Mouse (Mus musculus) right cerebral cortex, postnatal 25 days (tissue): ENCODE data around the gene Ager.

Experiments
- DNase-seq: peaks from one replicate; pipeline ENCODE4 v3.0.0; 2022

Gene Ager

GRCm38 (mm10) chr17:34606186-34607039, 8.8 kb downstream of the Ager start:
- no peak for DNase-seq

DNA sequence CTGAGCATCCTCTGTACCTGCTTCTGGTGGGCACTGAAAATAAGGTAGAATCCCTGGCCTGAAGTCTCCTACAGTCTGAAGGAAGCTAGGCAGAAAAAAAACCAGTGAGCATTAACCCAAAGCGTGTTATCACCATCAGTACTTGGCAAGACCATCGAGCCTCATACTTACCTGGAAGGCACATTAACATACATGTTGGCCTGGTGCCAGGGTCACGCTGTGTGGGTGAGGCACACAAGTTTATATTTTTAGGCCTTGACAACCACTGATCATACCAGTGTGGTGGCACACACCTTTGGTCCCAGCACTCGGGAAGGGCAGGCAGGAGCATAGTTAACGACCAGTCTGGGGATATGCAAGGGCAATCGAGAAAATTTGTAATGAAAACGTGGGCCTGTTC, 10.3 kb downstream of the Ager start:
- DNase-seq = no peak

DNA sequence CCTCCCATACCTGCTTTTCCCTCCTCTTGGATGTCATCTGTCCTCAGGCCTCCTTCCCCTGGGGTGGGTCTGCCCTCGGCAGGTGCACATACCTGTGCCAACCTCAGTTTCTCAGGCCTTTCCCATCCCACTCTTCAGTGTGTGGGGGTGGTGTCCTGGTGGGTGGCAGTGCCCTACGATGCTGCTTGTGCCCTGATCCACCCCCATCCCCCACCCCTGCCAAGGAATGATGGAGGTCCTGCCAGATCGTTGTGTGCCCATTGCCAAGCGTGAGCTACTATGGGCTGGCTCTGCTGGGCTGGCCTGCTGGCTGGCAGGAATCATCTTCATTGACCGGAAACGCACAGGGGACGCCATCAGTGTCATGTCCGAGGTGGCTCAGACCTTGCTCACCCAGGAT, 13.4 kb downstream of the Ager start:
- DNase-seq = no peak

GRCm38 (mm10) chr17:34613054-34613645, 15.5 kb downstream of the Ager start:
- no peak for DNase-seq

GRCm38 (mm10) chr17:34613830-34614229, 16.2 kb downstream of the Ager start:
- no peak for DNase-seq

DNA sequence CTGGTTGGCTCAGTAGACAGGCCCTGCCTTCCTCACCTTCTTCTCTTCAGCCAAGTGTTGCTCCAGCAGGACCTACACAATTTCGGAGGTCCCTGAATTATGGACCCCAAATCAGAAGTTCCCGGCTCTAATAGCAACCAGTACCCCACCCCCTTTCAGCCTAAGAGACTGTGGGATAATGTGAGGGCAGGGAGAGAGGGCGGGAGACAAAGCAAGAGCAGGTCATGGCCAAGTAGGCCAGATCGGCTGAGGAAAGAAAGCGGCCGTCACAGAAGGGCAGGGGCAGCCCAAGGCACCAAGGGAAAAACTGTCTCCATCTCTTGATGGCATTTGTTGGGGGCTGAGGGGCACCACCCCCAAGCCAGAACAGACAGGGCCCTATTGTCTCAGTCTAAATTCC, 18.2 kb downstream of the Ager start, which contains the start of gene Egfl8:
Gene Egfl8 (minus strand): TSS at position 101 of the 400 bp plus-strand sequence.
- no peak for DNase-seq

- no peak for DNase-seq
Observed at GRCm38 (mm10) chr17:34618999-34619398, 21.3 kb downstream of the Ager start.

DNA sequence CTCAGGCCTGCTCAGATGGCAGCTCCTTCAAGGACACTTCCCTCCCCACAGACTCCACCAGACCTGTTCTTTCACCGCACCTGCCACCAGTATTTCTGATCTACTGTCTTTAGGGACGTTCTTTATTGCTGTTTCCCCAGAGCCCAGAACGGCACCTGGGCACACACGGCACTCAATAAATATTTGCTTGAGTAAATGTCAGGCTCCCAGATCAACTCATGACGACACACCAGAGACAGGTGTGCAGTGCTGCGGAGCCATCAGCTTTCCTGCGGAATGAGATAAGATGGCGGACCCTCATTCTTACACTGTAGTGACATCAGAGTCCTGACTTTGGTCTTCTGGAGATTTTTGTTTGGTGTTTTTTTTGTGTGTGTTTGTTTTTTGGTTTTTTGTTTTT, 23.3 kb downstream of the Ager start:
- DNase-seq = no peak

DNA sequence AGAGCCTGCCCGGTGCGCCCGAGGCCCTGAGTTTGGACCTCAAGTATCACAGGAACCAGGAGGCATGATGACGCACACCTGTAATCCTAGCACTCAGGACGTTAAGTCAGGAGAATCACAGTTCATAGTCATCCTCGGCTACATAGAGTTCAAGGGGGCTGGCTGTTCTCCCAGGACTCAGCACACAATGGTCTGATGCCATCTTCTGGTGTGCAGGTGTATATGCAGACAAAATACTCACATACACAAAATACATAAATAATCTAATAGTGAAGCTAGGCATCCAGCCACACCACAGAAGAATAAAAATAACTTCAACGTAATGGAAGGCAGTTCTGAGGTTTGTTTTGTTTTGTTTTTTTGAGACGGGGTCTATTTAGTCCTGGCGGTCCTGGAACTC, 25.5 kb downstream of the Ager start:
- DNase-seq = no peak

DNA sequence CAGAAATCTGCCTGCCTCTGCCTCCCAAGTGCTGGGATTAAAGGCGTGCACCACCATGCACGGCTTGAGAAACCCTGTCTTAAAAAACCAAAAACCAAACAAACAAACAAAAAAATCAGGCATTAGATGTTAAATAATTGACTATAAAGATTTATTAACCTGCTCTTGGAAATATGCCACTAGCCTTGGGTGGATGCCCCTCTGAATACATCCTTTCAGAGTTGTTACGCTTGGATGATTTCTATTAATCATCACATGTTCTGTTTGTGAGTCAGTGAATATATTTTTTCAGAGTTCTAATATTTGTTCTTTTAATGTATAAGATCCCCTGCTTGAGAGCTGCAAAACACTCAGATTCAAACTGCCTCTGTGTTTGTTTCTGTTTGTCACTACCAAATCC, 27.3 kb downstream of the Ager start:
- DNase-seq = no peak

DNA sequence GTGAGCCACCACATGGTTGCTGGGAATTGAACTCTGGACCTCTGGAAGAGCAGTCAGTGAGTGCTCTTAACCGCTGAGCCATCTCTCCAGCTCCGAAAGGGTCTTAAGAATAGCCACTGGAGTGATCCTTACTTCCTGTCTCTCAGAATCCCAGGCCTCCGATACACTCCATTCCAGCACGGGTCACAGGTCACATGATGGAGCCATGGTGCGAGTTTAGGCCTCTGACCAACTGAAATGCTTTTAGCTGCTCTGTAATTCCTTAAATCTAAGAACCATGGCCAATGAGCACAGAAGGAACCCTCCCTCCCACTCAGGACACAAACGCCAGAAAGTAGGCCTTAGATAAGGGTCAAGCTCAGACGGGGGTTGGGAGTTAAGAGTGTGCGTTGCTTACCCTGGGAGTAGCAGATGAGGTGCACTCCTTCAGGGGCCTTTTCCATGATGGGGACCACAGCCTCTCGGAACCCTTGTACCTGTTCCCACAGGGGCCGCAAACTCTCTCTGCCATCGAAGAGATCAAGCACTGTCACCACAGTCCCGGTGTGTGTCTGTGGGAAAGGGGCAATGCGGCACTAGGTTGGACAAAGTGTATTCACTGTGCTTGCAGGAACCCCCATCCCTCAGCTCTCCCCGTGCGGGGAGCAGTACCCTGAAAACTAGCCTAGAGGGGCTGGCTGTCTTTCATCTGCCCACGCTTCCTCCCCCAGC, 28.6 kb downstream of the Ager start:
- DNase-seq = no peak

DNA sequence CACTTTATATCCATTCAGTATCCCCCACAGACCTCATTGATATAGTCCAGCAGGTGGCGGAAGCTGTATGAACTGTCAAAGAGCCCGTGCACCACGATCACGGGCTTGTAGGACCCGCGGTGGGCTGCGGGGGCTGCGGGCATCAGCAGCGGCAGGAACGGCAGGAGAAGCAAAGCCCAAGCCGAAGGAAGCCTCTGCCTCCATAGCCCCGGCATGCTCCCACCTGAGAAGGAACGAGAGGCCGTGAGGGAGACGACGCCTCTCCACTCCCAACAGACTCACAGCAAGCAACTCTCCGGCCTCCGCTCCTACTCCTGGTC, 29.1 kb downstream of the Ager start:
- no peak for DNase-seq

DNA sequence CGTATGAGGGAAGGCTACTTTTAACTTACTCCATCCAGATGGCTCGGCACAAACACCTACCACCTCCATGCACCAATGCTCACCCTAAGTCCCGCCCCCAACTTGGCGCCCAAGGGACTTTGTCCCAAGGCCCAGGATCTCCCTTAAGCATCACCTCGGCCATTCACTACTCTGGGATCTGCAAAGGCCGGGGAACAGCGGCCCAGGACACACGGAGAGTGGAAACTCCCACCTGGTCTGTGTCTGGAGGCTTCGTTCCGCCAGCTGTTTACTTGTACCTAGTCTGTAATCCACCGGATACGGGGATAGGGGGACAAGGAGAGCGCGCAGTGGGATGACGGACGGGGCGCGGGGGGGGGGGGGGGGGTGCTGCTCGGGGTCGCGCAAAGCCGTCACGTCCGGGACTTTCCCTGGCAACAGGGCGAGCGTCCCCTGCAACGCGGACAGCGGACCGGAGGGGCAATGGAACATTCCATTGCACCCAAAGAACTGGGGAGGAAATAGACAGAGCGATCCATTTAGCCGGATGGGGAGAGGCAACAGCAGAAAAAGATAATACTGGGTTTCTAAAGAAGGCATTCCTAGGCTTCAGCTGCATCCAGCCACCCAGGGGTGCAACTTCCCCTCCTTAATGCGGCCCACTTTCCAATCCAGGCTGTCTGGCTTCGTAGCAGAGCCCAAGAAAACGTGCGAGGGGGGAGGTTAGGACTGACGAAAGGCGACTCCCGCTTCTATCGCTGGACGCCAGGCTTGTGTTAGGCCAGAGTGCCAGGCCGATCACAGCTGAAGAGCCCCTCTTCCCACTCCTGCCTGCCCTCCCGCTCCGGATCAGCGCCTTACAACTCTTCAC, 29.7 kb downstream of the Ager start:
- peak; percentile 89 for DNase-seq

- peak; percentile 66 for DNase-seq
Observed at GRCm38 (mm10) chr17:34627943-34628643, 30.4 kb downstream of the Ager start, which contains the start of gene Ppt2. Gene Ppt2, minus strand, starts transcription at chr17:34628510.

GRCm38 (mm10) chr17:34628644-34628967, 30.9 kb downstream of the Ager start:
- DNase-seq = no peak

DNA sequence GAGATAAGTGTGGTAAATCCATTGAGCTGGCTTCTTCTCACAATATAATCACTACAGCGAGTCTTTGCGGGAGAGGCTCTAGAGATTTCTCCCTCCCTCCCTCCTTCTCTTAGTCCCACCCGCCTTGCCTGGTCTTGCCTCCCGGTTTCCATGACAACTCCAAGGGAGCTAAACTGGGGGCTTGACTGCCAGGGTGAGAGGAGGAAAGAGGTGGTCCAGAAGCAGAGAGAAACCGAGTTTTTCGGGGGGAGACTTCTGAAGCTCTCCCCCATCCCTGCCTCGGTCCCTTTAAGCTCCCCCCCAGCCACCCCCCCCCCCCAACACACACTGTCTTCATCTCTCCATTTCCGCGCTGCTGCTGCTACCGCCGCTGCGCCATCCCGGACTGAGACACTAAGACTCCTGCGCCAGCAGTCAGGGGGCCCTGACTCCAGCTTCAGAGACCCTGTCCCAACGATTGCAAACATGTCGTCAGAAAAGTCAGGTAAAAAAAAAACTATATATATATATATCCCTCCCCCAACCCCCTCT, 31.6 kb downstream of the Ager start, which contains the start of gene Prrt1:
Gene Prrt1 (plus strand): TSS at position 313 of the 531 bp plus-strand sequence.
- peak; percentile 68 for DNase-seq

- DNase-seq = no peak
Observed at GRCm38 (mm10) chr17:34629796-34630603, 32.3 kb downstream of the Ager start.

- no peak for DNase-seq
Observed at GRCm38 (mm10) chr17:34630761-34631301, 33.2 kb downstream of the Ager start.

GRCm38 (mm10) chr17:34631647-34632046, 34.0 kb downstream of the Ager start:
- no peak for DNase-seq

GRCm38 (mm10) chr17:34632261-34632691, 34.6 kb downstream of the Ager start:
- DNase-seq = peak; percentile 85

DNA sequence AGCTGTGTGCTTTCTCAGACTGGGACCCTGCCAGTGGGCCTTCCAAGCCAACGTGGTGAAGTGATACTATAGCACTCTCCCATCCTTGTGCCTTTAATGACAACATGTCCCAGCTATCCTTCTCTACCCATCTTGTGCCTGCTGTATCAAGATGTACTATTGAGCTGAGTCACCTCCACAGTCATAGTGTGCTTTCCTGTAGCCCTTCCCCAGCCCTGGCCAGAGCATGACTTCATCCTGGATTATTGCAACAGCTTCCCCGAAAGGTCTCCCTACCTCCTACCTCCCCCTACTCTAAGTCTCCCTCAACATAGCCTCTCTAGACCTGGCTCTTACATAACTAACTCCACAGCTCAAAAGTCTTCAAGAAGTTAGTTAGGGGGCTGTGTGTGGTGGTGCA, 38.0 kb downstream of the Ager start:
- no peak for DNase-seq
